Mouse (Mus musculus) bone marrow, adult 2 months (tissue): Measurements from ENCODE around the gene Sord.

ENCODE experiments used
- CTCF ChIP-seq: fragments of 200-500 bp; IDR thresholded peaks from 2 replicates; pipeline ENCODE4 v1.5.1; 2011; ENCODE audit warnings: low read length, control low read depth; ENCODE audit not compliant: control insufficient read depth, insufficient read depth
- POLR2A ChIP-seq: fragments of 200-500 bp; IDR thresholded peaks from 2 replicates; pipeline ENCODE4 v1.6.1; 2011; ENCODE audit warnings: low read depth, mild to moderate bottlenecking, control low read depth, low read length, borderline replicate concordance; ENCODE audit not compliant: control insufficient read depth

- no peak for TF ChIP-seq POLR2A
- no peak for TF ChIP-seq CTCF
These were observed 32.1 kb downstream of the Sord start for GRCm38 (mm10) chr2:122266407-122267193.
